ENCODE assay signal across 17 mouse cellular contexts in genomic region chr10:83397336-83397735, GRCm38 (mm10). TPM values are rescaled to one million over a fixed set of nuclear protein-coding genes. Genes with fewer than 3 reads are reported as not detected.
"Had no signal": no experiment of that assay in that cellular context is flagged by ENCODE, and none has a peak within 500 bp of the region (broad histone marks: within the 10 kb centered on the region; RNA-seq: fewer than 3 reads in every experiment).

No protein-coding gene starts in this region.

- ATAC-seq: liver, embryonic 12.5 days had no signal

- H3K36me3 ChIP-seq: kidney, embryonic 15.5 days; limb, embryonic 10.5 days; liver, embryonic 12.5 days; lung, embryonic 15.5 days; stomach, embryonic 15.5 days had no signal

- H3K27me3 ChIP-seq: kidney, embryonic 15.5 days; liver, embryonic 12.5 days; lung, embryonic 15.5 days; neural tube, embryonic 12.5 days; stomach, embryonic 15.5 days had no signal

- H3K27ac ChIP-seq: kidney, embryonic 15.5 days; left cerebral cortex, adult 2 months; limb, embryonic 10.5 days; liver, embryonic 12.5 days; lung, embryonic 15.5 days; midbrain, embryonic 10.5 days; neural tube, embryonic 12.5 days; stomach, embryonic 15.5 days had no signal

- H3K9me3 ChIP-seq: kidney, embryonic 15.5 days; limb, embryonic 10.5 days; liver, embryonic 12.5 days; lung, embryonic 15.5 days; midbrain, embryonic 10.5 days; neural tube, embryonic 12.5 days; stomach, embryonic 15.5 days had no signal

- H3K4me3 ChIP-seq: kidney, embryonic 15.5 days; left cerebral cortex, adult 2 months; limb, embryonic 10.5 days; liver, embryonic 12.5 days; lung, embryonic 15.5 days; midbrain, embryonic 10.5 days; myocyte; neural tube, embryonic 12.5 days; stomach, embryonic 15.5 days had no signal

- DNase-seq: kidney, postnatal 14 days; lung, postnatal 14 days; midbrain, embryonic 14.5 days; retina, postnatal 1 day; right cerebral cortex, postnatal 4 days; spleen, adult 18-20 months; thymus, postnatal 4 days had no signal

- H3K4me1 ChIP-seq: kidney, embryonic 15.5 days; limb, embryonic 10.5 days; liver, embryonic 12.5 days; lung, embryonic 15.5 days; midbrain, embryonic 10.5 days; neural tube, embryonic 12.5 days; stomach, embryonic 15.5 days had no signal

RNA-seq across cellular contexts. Expression of gene Slc41a2, which starts 59.7 kb away (rescaled TPM):
- polyA plus RNA-seq: liver, embryonic 16.5 days had no signal
